Mouse (Mus musculus) brain, embryonic 14.5 days (tissue): ENCODE results near the gene Lancl3. TPM values are rescaled to one million over a fixed set of nuclear protein-coding genes. Genes with fewer than 3 reads are reported as not detected.
A peak's percentile ranks its signal among the peaks of the same experiment; 100 is the strongest.

Experiments
- DNase-seq: peaks from one replicate; pipeline ENCODE4 v3.0.0-alpha.2; 2011; ENCODE audit warnings: low read depth
- CTCF ChIP-seq: fragments of 200-500 bp; IDR thresholded peaks from 2 replicates; pipeline ENCODE4 v1.5.1; 2012; ENCODE audit warnings: inconsistent platforms, mild to moderate bottlenecking, moderate library complexity, borderline replicate concordance; ENCODE audit not compliant: insufficient read depth, insufficient read length; ENCODE audit errors: extremely low read depth
- POLR2A ChIP-seq: fragments of 200-500 bp; IDR thresholded peaks from 2 replicates; pipeline ENCODE4 v1.6.1; 2012; ENCODE audit warnings: mild to moderate bottlenecking, inconsistent platforms, borderline replicate concordance; ENCODE audit not compliant: poor library complexity, insufficient read depth, insufficient read length, severe bottlenecking; ENCODE audit errors: extremely low read depth
- polyA plus RNA-seq: library from polyadenylated mRNA; depleted of rRNA; stranded (reverse); fragments of >200 nt; gene quantifications from 2 replicates; pipeline ENCODE4 v1.2.3, GENCODE M21; 2012; rRNA removed

Gene Lancl3
- 1.9 and 2.8 TPM in 2 replicates for polyA plus RNA-seq

DNA sequence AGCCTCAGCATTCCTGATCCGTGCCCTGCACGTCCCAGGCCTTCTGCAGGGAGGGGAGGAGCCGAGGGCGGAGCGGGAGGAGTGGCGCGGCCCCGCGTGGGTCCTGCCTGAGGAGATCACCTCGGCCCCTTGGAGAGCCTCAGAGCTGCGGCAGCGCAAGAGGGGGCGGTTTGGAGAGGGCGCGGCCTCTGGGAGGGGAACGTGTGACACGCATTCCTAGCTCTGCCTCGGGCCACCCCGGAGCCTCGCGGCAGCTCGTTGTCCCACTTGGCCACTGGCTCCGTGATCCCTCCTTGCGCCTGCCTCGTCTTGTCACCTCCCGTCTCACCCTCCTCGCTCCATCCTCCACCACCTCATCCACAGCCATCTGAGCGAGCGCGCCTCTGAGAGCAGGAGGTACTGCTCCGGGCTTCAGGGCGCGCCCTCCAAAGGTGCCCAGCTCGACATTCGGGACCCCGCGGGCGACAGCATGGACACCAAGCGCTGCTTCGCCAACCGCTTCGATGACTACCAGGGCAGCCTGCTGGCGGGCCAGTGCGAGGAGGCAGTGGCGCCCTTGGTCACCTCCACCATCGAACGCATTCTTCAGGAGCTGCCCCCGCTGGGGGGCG lies at the start of gene Lancl3:
Gene Lancl3 (plus strand): TSS at position 142 of the 611 bp plus-strand sequence.
- peak; percentile 48 for DNase-seq
- TF ChIP-seq POLR2A (no peak), CTCF (no peak)

DNA sequence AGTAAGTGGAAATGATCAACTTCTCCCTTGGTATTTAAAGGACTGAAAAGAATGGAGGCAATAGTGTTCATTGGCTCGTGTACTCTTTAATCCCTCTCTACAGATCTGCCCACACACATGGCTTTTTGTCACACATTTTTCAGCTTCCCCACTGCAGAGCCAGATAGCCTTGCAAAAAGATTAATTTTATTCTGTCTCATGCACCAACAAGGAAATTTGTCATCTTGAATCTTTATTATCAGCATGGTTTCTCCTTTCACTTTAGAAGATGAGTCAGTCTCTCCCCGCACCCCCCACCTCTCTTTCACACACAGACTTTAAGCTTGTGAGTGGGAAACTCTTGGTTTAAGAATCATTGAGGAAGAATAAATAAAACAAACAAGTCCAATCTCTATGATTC lies 20.7 kb upstream of the Lancl3 start:
- no peak for TF ChIP-seq CTCF
- no peak for TF ChIP-seq POLR2A
- no peak for DNase-seq

DNA sequence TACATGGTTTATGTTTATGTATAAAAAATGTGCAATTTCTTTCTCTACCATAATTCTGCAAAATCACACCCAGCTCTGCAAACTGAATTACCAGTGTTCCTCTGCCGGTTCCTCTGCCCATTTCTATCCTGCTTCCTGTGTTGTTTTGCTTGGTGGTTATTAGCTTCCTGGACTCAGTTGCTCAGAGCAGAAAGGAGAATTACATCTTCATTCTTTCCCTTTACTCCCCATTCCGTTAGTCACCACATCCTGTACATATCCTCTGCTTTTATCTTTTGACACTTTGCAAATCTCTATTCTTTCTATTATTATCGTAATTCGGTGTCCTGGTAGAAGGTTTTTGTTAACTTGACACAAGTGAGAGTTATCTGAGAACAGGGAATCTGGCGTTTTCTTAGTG lies 18.1 kb upstream of the Lancl3 start:
- no peak for DNase-seq
- TF ChIP-seq CTCF (no peak), POLR2A (no peak)

DNA sequence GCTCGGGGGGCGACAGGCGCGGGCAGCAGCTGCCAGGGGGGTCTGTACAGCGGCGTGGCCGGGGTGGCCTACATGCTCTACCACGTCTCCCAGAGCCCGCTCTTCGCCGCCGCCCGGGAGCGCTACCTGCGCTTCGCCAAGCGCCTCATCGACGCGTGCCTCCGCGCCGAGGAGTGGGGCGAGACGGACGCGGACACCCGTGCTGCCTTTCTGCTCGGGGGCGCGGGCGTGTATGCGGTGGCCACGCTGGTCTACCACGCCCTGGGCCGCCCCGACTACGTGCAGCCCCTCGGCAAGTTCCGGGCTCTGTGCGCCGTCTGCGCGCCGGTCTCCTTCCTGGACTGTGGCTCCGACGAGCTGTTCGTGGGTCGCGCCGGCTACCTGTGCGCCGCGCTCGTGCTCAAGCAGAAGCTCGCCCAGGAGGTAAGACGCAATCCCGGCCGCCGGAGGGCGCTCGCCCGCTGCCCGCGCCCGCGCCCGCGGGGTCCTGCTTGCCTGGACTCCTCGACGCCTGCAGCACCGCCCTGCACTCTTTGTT lies 747 bp downstream of the Lancl3 start:
- TF ChIP-seq POLR2A (no peak), CTCF (peak; percentile 46; the same call in 1 of the 2 replicates)

DNA sequence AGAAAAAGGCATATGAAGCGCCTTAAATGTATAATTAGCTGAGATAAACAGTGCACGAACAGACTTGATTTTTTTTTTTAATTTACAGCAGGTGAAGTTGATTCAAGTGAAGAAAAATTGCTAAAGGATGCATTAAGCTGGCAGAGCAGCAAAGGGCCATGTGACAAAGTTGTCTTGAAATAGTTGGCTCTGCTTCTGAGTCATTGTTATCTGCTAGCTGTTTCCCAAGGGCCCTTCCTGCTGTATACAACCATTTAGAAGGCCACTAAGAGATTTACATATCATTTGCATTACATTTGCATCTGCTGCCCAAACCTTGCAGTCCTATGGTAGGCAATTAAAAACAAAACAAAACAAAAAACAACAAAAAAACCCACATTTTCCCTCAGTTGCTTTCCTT lies 2.3 kb downstream of the Lancl3 start:
- TF ChIP-seq POLR2A (no peak), CTCF (no peak)
- peak; percentile 84 for DNase-seq

More for the DNA sequence above, 747 bp downstream of the Lancl3 start:
- DNase-seq, result peak; percentile 81

DNA sequence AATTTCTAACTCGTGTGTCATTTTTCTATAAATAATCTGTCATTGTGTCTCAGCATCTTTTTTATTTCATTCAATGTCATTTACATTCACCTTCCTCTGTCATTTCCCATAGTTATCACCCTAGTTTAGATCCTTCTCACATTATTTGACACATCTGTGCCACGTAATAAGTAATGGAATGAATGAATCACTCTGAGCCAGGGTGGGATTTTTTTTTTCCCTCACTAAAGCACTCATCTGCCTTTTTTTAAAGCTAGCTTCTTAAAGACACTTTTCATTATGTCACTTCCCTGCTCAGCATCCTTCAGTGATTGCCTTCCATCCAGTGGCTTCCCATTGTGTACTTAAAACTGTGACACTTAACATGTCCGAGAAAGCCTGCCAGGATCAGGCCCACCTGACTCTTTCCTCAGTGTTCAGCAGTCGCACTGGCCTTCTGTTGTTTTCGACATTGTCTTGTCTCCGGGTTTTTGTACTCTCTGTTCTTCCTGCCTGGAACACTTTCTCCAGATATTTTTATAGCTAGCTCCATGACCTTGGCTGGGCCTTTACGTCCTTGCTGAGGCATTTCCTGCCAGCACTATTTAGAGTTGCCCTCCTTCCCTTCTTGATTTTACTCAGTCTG lies 3.2 kb downstream of the Lancl3 start:
- TF ChIP-seq CTCF (no peak), POLR2A (no peak)
- peak; percentile 19 for DNase-seq

DNA sequence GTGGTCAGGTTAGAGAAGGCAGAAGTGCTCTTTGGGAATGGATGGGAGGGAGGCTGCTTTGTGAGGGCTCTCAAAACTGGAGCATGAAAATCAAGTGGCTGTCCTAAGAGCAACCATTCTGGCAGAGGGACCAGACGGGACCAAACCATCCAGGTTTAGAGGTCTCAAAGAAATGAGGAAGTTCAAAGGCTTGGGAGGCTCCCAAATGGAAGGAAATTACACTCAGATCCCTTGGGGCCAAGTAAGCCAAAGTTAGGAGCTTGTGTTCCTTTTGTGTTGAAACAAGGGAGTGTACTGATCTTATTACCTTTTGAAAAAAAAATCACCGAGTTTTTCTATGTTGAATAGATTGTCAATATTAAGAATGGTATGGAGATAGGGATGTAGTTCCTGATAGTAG lies 5.4 kb downstream of the Lancl3 start:
- TF ChIP-seq POLR2A (no peak), CTCF (no peak)
- DNase-seq, result no peak

DNA sequence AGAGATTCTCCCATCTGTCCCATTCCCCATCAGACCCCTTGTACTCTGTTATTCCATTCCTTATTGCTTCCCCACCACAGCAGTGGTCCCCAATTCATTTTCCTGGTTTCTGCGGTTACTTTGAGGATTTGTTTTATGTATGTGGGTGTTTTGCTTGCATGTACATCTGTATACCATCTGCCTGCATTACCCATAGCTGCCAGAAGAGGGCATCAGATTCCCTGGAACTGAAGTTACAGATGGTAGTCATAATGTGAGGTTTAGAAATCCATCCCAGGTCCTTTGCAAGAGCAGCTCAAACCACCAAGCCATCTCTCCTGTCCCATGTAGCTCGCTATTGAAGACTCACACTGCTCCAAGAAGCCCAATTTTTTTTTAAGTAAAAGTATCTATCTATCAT lies 16.5 kb downstream of the Lancl3 start:
- TF ChIP-seq POLR2A (no peak), CTCF (no peak)
- no peak for DNase-seq

DNA sequence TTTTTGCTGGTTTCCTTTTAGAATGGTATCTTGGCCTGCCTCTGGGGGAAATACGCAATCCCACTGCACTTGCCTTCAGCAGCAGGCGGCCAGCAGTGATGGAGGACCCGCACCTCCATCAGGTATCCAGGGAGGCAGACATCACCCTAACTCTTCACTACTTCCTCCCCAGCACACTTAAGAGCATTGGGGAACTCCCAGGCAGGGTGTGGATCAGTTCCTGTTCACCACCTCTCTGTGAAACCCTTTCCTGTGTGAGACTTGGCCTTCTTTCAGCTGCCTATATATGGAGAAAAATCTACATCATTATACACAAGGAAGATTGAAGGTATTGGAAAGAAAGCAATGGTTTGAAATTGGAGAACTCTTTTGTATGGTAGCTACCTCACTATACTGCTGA lies 19.9 kb downstream of the Lancl3 start:
- TF ChIP-seq CTCF, result no peak
- TF ChIP-seq POLR2A, result no peak

DNA sequence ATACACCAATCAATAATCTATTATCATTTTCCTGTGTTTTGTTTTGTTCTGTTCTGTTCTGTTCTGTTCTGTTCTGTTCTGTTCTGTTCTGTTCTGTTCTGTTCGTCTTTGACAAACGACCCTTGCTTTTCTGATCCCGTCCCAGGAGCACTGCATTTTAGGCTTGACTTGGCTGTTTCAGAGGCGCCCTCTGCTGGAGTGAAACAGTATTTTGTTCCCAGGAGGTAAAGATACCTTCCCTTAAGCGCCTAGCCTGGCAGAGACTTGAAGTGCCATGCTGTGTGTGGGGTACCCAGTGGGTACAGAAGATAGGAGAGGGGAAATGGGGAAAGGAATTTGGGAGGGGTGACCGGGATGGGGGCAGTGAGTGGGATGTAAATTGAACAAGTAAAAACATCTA lies 21.5 kb downstream of the Lancl3 start:
- TF ChIP-seq POLR2A, result no peak
- TF ChIP-seq CTCF, result peak; percentile 55; the same call in 1 of the 2 replicates
- DNase-seq, result peak; percentile 65

More for the DNA sequence above, 19.9 kb downstream of the Lancl3 start:
- DNase-seq, result no peak

DNA sequence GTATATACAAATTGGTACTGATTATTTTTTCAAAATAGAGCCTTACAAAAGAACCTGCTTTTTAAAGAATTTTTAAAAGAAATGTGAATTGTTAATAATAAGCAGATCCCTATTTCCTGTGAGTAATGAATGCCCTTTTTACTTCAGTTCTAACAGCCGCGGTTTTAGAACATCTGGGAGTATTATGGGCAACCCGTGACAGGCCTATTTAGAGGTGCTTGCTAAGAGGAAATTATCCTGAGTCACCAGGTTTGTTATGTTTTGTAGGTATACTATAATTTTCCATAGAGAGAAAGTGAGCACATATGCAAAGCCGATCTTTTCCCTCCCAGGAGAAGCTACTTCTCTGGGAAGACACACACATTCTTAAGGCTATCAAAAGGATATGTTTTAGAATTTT lies 22.0 kb downstream of the Lancl3 start:
- TF ChIP-seq CTCF, result no peak
- no peak for TF ChIP-seq POLR2A
- DNase-seq, result no peak
